Mouse (Mus musculus): ENCODE measurements around the gene Dmrt1.
"Not testable (repeated sequence)": the region's sequence is repeated elsewhere in the genome, so short reads cannot be mapped to it uniquely, and the experiment has no call there.

Gene Dmrt1

DNA sequence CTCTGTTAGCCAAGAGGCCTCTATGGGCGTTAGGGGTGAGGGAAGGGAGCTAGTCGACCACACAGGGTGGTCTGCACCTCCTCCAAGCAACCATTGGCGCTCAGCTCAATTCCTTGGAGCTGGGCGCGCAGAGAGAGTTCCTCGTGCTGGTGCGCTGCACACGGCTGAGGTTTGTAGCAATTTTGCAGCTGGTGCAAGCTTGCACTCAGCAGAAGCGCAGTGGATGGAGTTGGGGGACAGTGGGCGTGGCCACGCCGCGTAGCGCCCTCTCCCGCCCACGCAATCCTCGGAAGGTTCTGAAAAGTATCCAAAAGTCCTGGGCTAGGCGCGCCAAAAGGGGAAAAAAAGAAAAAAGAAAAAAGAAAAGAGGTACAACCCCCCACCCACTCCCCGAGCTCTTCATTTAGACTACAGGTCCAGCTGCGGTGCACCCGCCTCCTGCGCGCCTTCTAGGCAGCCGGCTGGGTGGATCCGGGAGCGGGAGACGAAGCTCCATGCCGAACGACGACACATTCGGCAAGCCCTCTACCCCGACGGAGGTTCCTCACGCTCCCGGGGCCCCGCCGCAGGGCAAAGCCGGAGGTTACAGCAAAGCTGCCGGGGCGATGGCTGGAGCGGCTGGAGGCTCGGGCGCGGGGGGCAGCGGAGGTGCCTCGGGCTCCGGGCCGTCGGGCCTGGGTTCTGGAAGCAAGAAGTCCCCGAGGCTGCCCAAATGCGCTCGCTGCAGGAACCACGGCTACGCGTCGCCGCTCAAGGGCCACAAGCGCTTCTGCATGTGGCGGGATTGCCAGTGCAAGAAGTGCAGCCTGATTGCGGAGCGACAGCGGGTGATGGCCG, at the start of gene Dmrt1:
Dmrt1 (plus strand) TSS at position 259 of the 837 bp plus-strand sequence.
- DNase-seq: no peak

DNA sequence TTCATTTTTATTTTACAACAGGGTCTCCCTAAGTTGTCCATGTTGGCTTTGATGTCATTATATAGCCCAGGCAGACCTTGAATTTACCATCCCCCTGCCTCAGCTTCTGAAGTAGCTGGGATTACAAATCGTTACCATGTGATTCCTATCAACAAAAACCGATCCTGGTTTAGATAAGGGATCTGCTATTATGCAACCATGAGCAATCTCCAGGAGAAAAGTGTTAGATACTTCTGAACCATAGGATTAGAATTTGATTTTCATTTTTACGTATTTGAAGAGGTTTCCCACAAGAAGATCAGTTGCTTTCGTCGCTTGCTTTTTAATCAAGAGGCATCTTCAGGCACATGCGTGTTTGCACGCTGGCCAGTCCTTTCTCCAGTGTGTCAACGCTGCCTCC, 44.7 kb upstream of the Dmrt1 start:
- DNase-seq: no peak

DNA sequence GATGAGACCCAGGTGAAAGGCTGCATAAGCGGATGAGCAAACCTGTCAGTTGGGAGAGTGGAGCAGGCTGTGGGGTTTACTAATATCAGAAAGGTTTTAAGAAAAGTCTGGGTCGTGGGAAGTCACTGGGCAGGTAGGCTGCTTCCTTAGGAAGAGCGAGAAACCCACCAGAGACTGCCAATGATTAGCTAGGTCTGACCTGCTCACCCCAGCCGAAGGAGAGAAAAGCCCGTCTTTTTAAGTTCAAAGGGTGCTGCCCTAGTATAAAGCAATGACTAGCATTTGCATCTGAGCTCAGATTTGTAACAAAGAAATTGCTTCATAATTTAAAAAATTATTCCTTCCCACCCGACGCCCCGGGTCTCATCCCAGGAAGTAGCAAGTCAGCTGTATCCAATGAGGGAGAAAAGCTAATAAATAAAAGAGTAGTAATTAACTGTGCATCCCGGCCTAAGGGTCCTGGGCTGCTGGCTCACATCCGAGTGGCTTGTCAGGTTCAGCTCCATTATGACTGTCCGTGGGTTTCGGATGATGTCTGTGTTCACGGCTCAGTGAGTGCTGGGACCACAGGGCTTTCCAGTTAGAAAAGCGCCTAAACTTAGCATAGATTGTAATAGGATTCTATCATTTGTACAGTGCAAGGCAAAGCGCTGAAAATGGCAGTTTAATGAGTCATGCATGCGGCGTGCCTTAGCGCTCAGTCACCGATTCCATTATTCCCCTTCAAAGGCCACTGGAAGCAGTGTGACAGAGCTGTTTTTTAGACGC, 43.7 kb upstream of the Dmrt1 start:
- DNase-seq: no peak

DNA sequence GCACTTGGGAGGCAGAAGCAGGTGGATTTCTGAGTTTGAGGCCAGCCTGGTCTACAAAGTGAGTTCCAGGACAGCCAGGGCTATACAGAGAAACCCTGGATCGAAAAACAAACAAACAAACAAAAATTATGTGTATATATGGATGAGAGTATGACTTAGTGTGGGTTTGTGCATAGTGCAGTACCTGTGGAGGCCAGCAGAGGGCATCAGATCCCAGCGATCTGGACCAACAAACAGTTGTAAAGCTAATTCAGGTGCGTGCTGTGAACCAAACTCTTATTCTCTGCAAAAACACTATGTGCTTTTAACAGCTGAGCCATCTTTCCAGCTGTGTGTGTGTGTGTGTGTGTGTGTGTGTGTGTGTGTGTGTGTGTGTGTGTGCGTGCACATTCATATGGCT, 29.6 kb upstream of the Dmrt1 start:
- DNase-seq: not testable (repeated sequence)

DNA sequence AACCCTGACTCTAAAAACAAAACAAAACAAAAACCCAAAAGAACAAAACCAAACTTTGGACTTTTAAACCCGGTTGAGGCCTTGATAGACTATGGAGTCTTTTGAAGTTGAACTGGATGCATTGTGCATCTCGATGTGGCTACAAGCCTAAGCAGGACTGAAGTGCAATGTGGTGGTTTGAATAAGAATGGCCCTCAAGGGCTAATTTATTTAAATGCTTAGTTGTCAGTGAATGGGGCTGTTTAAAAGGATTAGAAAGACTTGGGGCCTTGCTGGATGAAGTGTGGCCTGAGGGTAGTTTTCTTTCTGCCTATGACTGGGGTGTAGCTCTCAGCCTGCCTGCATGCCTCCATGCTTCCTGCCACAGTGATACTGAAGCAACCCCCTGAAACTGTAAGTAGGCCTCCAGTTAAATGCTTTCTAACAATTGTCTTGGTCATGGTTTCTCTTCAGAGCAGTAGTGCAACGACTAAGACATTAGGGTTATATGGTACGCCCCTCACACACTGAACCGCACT, 26.2 kb upstream of the Dmrt1 start:
- no peak for DNase-seq

DNA sequence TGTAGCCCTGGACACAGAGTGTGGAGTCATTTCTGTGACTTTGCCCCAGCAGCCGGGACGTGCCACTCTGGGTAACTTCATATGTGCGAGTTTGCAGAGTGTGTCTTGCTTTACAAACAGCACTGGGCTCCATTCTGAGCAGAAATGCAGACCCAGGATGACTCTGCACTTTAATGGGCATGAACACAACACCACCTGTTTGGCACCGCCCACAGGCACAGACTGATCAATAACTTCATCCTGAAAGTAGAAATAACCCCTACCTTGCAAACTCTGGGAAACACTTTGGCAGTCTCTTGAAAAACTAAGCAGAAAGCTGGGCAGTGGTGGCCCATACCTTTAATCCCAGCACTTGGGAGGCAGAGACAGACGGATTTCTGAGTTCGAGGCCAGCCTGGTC, 24.6 kb upstream of the Dmrt1 start:
- DNase-seq: no peak

DNA sequence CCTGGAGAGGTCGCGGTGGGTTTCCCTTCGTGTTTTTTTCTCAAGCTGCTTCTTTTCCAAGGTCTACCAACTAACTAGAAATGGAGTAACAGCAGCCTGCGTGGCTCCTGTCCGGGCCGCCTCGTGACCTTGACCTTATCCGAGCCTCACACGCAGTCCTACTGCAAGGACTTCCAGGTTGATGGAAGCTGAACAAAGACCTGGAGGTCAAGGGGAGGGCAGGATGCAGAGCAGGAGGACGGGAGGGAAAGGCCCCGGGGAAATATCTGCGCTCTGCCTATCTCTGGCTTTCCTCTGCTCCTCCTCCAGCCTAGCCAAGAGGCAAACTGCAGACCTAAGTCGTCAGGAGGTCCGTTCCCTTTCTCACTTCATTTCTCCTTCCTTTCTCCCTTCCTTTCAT, 18.9 kb upstream of the Dmrt1 start:
- DNase-seq: no peak

DNA sequence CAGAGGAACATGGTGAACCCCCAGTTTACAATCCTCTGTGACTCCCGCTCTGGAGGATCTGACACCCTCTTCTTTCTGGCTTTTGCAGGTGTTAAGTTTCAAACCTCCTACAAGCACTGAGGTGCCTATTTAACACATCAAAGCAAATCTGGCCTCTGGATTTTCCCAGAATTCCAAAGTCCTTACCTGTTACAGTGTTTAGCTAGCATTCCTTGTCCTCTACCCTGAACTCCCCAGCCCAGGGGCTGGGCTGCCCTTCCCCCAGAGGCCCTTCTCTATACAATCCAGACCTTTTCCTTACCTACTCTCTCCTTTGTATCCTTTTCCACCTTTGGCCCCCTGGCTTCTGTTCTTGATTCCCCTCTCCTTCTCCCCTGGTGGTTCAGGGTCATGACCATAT, 18.1 kb upstream of the Dmrt1 start:
- no peak for DNase-seq

DNA sequence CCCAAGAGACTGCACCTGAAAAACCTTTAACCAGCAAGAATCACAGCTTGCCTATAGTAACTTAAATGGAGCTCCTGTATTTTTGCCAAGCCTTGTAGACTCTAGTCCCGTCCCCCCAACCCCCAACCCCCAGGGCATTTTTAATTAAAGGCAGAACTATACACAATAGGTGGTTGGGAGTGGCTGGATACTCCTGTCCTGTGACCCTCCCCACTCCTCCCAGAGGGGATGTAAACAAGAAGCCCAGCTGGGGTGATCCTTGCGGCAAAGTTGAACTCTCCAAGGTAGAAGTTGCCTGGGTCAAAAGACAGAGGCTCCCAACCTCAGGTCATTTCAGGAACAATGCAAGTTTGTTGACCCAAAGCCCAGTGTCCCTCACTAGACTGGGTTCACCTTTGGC, 16.9 kb upstream of the Dmrt1 start:
- DNase-seq: no peak

DNA sequence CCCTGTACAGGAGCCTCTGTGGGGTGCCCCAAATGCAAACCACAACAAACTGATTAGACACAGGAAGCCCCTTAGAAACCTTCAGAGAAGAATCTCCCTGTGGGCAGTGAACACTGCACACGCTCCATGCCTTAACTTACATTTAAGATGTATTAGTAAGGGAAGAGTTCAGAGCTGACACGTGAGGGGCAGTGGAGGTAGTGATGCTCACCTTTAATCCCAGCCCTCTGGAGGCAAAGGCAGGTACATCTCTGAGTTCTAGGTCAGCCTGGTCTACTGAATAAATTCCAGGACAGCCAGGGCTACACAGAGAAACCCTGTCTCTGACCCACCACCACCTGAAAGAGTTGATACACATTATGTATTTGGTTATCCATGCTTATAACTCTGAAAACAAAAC, 15.9 kb upstream of the Dmrt1 start:
- DNase-seq: no peak

DNA sequence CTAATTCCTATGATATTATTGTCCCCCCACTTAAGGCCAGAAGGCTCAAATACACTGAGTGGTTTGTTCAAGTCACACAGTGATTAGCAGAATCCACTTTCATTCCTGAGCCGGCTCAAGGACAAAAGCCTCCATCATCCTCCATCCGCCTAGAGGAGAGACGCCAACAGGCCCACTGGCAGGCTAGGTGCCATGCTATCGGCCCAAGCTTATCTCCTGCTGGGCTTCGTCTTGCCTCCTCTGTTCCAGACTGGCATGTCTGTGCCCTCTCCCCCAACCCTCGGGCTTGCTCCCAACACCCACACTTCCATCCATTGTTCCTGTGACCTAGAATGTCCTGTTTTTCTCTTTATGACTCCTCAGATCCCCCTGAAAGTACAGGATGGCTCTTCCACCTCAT, 8.0 kb upstream of the Dmrt1 start:
- DNase-seq: no peak

DNA sequence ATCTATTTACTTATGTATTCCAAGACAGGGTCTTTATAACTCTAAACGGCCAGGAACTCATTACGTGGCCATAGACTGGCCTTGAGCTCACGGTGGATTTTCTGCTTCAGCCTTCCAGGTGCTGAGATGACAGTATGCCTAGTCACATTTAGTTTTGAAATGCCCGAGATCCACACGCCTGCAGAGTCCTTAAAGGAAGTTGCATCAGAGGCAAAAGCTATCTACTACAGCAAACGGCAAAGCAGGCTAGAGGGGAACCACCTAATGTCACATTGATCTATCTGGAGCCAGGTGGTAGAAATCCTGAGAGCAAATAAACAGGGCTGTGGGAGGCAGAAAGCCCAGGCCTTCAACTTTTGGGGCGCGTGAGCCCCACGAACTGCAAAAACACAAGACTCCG, 540 bp upstream of the Dmrt1 start:
- DNase-seq: no peak

DNA sequence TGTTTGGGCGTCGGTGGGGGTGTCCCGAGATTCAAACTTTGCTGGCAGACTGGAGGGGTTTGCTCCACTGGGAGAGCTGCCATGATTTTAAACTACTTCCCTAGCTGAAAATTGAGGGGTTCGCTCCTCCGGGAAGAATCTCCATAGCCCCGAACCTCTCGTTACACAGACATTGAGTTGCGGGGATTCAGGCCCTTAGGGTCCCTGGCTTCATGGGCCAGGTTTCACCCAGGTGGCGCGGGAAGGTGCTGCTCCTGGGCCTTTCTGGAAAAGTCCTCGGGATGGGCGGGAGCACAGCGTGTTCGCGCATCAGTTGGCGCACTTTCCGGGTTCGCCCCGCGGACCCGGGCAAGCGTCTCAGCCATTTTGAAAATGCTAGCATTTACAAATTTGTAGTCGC, 1.2 kb downstream of the Dmrt1 start:
- DNase-seq: no peak

DNA sequence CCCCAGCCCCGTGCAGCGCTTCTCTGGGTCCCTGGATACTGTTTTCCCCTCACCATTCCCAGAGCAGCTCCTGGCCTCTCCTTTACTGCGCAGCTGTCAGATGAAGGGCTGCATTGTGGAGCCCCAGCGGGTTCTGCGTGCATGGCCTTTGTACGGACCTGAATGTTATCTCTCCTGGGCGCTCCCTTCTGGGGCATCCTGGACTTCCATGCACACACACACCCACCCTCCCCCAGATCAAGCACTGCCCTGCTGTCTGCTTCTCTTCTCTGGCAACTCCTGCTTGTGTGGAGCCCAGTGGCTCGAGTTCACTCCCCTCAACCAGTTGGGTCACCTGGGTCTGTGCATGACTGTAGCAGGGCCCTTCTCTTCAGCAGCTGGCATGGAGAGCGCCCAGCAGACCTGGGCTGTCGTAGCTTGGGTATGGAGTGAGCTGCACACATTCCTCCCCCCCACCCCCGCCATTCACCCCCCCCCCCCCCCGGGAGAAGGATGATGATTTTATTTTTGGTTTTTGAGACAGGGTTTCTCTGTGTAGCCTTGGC, 9.6 kb downstream of the Dmrt1 start:
- no peak for DNase-seq

DNA sequence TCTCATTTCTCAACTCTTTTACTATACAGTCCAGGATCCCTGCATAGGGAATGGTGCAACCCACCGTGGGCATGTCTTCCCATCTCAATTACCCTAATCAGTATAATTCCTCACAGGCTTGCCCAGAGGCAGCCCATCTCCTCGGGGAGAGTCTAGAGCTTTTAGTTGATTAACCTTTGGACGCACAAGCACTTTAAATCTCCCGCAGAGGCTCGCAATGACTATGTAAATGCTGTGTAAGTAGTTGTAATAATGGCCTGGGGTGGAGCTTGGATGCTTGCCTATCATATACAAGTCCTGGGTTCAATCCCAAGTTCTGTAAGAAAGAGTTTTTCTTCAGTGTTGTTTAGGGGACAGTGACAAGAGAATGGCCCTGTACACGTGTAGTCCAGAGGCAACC, 18.7 kb downstream of the Dmrt1 start:
- no peak for DNase-seq

DNA sequence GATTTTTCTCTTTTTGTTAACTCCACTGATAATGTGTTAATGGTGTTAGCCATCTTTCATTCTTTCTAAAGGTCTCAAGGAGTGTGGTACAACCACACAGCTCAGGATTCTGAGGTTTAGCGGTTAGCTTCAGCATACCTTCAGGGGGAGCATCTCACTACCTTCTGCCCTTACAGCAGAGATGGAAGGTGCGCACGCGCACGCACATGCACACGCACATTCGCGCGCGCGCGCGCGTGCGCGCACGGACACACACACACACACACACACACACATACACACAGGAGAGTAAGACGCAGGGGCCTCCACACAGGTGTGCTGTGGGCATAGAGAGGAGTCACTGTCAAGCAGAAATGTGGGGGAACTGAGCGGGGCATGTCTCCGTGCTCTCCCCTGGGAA, 20.3 kb downstream of the Dmrt1 start:
- DNase-seq: no peak

DNA sequence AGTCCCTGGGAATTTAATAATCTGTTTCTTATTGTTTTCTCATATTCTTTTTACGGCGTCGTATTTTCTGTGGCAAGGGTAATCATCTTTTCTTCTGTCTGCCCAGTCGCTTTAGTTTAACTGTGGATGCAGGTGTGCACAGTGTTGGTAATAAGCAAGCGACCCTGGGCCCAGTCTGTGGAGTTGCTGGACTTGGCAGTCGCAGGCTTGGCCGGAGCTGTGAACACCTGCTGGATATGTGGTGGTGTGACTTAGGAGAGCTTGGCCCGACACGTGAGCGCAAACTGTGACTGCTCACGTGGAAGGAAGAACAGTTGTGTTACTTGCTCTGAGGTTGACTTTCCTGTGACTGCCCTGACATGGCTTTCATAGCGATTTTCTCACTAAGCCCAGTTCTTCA, 24.3 kb downstream of the Dmrt1 start:
- no peak for DNase-seq

DNA sequence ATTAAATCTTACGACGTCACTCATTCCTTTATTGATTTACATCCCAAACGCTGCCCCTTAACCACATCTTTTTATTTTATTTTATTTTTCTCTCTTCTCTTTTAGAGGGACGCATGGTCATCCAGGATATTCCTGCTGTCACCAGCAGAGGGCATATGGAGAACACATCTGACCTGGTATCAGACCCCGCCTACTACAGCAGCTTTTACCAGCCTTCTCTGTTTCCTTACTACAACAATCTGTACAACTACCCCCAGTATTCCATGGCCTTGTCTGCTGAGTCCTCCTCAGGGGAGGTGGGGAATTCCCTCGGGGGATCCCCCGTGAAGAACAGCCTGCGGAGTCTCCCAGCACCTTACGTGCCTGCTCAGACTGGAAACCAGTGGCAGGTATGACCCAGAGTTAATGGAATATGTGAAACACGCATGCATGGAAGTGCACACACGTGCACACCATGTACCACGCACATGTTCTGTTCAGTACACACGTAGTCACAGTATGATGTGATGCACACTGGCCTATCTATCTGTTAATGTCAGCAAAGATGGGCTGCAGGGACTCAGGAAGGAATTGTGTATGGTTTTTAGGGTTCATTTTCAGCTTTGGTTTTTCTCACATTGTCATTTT, 40.4 kb downstream of the Dmrt1 start:
- DNase-seq: peak; percentile 23

DNA sequence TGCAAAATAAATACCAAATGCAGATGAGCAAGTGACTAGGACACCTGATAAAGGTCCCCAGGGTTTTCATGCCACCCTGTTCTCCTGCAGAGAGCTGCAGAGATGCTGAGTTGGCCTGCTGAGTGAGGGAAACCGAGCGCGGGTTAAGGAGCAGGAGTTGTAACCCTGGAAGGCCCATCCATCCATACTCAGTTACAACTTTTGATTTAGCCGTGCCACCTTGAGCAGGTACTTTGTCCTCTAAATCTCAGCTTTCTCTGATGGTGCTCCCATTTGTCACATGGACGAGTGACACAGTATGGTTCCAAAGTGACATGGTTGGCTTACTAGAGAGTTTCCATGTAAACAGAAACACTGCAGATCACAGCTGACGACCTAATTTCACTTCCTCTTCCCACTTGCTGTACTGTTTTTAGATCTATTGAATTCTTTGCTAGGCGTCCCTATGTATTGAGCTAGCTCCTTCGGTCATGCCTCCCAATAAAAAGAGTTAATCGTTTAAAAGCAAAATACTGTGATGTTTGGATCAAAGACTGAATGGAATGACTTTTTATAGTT, 41.7 kb downstream of the Dmrt1 start:
- no peak for DNase-seq

DNA sequence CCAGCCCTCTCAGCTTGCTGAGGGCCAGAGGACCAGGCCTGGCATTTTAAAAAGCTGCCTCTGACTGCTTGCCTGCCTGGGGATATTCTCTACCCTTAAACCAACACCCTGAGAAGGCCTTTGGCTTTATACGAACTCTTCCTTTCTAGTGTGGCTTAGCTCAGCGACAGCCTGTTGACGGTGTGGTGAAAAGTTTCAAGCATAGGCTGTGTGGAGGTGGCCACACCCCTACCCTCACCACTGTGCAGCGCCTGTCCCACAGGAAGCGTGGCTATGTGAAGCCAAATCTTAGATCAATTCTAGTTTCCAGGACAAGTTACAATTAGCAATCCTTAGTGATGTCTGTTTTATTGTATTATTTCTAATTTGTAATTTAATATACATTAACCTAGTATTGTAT, 44.9 kb downstream of the Dmrt1 start:
- no peak for DNase-seq

DNA sequence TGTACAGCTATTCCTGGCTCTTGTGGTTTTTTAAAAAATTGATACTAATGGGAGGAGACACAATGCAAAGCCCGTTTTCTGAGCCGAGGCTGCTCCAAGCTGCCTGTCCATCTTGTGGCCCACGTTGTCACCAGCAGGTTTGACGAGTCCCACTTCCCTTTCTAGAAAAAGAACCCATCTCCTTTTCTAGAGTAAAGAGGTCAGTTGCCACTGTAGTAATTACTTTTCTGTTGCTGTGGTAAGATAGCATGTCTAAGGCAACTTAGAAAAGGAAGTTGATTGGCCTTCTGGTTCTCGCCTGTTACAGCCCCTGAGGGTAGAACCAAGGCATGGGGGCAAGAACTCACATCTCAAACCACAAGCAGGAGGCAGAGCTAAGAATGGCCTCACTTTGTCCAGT, 45.6 kb downstream of the Dmrt1 start:
- no peak for DNase-seq

DNA sequence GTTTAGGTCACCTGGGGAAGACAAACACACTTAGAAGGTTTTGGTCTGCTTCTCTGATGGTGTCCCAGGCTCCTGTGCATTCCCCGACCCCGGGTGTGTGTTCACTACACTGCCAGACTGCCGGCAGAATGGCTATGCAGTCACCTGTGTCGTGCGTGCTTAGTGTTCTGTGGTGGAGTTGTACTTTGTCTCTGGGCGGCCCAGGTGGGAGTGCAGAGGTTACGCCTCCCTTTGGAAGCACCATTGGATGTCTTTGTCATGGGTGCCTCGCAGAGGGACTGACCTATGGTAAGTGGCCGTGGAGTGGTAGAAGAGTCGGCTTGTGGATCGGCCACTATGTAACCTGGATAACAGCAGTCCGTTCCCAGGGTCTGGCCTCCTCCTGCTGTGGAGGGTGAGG, 59.0 kb downstream of the Dmrt1 start:
- no peak for DNase-seq

DNA sequence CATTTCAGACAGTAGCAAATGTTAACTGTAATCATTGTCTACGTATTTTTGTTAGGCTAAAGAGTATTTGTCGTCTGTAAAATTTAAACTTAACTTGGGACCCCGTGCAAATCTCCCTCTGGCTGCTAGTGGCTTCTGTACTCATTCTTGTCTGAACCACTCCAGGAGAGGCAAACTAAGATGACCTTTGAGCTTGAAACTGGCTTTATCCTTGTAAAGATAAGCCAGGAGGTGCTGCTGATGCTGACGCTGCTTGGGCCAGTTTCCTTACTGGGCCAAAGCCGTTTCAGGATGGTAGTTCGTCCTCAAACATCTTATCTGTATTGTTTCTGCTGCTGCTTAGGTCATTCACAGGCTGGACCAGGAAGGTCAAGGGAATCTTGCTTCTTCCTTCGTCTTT, 64.4 kb downstream of the Dmrt1 start:
- no peak for DNase-seq

Data from right cerebral cortex, postnatal 25 days (tissue).